Mouse (Mus musculus) hindbrain, embryonic 10.5 days (tissue): ENCODE results near the gene Prkch. TPM values are rescaled to one million over a fixed set of nuclear protein-coding genes. Genes with fewer than 3 reads are reported as not detected.

Source experiments
- DNase-seq: peaks from one replicate; pipeline ENCODE4 v3.0.0-alpha.2; 2017; ENCODE audit warnings: low spot score
- H3K27ac ChIP-seq: fragments of 300-500 bp; sonication (generic); 2 replicates; pipeline ENCODE4 v1.5.1; 2016; ENCODE audit warnings: mild to moderate bottlenecking, moderate library complexity
- H3K27me3 ChIP-seq: fragments of 300-500 bp; sonication (generic); 2 replicates; pipeline ENCODE4 v1.6.1; 2016; ENCODE audit warnings: mild to moderate bottlenecking; ENCODE audit not compliant: poor library complexity, insufficient read depth, severe bottlenecking
- H3K36me3 ChIP-seq: fragments of 300-500 bp; sonication (generic); 2 replicates; pipeline ENCODE4 v1.6.1; 2016; ENCODE audit warnings: mild to moderate bottlenecking, moderate library complexity
- H3K4me1 ChIP-seq: fragments of 300-500 bp; sonication (generic); replicated peaks from 2 replicates; pipeline ENCODE4 v1.6.1; 2016; ENCODE audit warnings: mild to moderate bottlenecking
- H3K4me3 ChIP-seq: fragments of 300-500 bp; sonication (generic); 2 replicates; pipeline ENCODE4 v1.5.1; 2016; ENCODE audit warnings: mild to moderate bottlenecking, moderate library complexity
- H3K9me3 ChIP-seq: fragments of 300-500 bp; sonication (generic); 2 replicates; pipeline ENCODE4 v1.6.1; 2016; ENCODE audit warnings: mild to moderate bottlenecking, moderate library complexity
- WGBS: fragments of 180-500 bp; shearing (Covaris S2); methylation state at CpG from one replicate; pipeline ENCODE4 v1.1.7; 2016; 5-methylcytosine and 5-hydroxymethylcytosine counted together
- polyA plus RNA-seq: library from polyadenylated mRNA; unstranded; fragments of >200 nt; fragmentation: Nextera tagmentation; extraction: Ambion mirVana; gene quantifications from 2 replicates; pipeline ENCODE4 v1.2.1, GENCODE M21; 2016

Prkch gene
- polyA plus RNA-seq, 1 experiment from 2014 or later = 7.9 TPM

DNA sequence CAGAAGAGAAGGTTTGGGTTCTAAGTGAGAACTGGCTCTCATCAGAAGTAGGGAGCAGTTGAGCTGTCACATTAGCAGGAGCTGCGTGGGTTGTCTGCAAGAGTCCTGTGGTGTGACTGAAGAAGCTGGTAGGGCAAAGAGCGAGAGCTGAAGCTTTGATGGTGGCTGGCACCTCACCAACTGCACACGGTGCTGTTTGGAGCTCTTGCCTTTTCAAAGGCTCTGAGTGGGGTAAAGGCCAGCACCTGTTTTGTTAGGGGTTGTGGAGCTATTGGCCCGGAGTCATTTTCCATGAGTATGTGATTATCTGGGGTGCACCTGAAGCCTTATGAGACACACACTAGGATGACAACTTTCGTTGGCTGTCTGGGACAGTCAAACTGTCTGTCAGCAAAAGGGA, 113.8 kb downstream of the Prkch start:
- Histone ChIP-seq H3K4me1 (no peaks in the 10 kb centered on the region), H3K36me3 (no peaks in the 10 kb centered on the region), H3K27me3 (no peaks in the 10 kb centered on the region), H3K9me3 (no peaks in the 10 kb centered on the region), H3K27ac (no peak overlapping the region), H3K4me3 (no peak overlapping the region)
- 89% methylated on average over 5 of the region's 5 CpGs for WGBS
- no peak for DNase-seq

DNA sequence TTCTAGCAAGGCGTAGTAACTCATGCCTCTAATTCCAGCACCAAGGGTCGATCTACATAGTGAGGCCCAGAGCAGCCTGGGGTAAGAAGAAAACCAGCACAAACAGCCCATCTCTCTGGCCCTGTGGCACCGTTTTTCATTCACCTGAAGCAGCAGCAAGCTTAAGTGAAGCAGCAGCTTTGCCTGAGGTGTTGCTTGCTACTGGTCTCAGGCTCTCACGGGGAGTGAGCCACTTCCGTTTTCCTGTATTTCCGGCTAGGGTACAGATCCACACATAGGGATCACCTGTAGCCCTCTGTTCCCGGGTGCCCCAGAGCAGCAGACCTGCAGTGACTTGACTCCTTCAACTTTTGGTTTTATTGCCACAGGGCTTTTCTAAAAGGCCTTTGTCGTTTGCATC, 114.2 kb downstream of the Prkch start:
- no peak overlapping the region for H3K27ac ChIP-seq
- WGBS = 82% methylated on average over 8 of the region's 8 CpGs
- H3K4me3 ChIP-seq = no peak overlapping the region
- no peaks in the 10 kb centered on the region for H3K9me3 ChIP-seq
- no peak for DNase-seq
- H3K4me1 ChIP-seq = no peaks in the 10 kb centered on the region
- no peaks in the 10 kb centered on the region for H3K27me3 ChIP-seq
- no peaks in the 10 kb centered on the region for H3K36me3 ChIP-seq

DNA sequence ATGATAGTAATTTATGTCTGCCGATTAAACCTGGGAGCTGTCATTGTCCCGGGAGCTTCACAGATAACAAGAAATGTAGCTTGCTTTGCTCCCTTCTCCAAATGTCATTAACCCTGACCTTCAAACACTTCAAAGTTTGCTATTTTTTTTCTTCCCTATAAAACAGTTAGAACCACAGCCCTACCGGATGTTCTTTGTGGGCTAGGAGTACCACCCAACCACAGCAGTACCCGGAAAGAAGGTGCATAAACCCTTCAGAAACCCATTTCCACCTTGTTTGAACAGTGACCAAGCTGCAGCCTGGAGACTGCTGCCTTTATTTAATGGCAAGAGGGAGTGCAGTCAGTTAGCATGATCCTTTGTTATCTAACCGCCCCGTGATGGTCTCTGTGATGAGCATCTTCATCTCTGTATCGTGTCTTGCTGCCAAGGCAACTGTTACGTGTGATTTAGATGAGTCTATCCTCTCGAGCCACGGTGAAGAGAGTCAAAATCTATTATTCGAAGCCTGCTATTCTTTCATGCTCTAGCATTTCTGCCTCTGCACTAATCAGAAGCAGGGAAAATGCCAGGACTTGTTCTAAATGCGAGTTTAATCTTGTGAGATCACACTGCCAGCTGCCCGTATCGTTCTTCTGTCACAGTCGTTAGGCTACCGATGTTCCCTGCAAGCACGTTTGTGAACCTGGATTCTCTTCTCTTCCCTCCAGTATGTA, 115.0 kb downstream of the Prkch start:
- H3K4me1 ChIP-seq = no peaks in the 10 kb centered on the region
- no peaks in the 10 kb centered on the region for H3K27me3 ChIP-seq
- H3K27ac ChIP-seq = no peak overlapping the region
- H3K36me3 ChIP-seq = no peaks in the 10 kb centered on the region
- no peak overlapping the region for H3K4me3 ChIP-seq
- WGBS = 88% methylated on average over 17 of the region's 17 CpGs
- H3K9me3 ChIP-seq = no peaks in the 10 kb centered on the region
- DNase-seq = no peak

DNA sequence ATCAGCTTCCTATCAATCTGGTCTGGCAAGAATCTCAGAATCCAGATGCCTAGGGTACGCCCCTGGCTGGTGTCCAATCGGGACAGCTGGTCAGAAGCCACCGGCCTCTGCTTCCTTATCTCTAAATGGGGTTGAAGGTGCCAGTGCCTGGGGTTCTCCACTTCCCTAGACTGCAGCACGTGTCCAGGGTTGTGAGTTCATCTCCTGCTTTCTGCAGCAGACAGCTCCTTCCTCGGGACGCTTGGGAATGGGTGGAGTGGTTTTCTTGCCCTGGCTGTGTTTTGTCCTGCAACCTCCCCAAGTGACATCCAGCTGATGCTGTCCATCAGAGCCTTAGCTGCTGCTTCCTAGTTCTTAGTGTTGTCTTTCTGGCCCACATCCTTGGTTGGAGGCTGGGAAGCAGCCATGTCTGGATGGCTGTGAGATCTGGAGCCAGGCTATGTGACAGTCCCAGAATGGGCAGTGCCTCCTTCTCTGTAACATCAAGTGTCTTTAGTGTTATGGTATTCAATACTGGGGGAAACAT, 116.0 kb downstream of the Prkch start:
- Histone ChIP-seq H3K9me3 (no peaks in the 10 kb centered on the region), H3K27ac (no peak overlapping the region), H3K36me3 (no peaks in the 10 kb centered on the region), H3K27me3 (no peaks in the 10 kb centered on the region), H3K4me1 (no peaks in the 10 kb centered on the region), H3K4me3 (no peak overlapping the region)
- 72% methylated on average over 6 of the region's 6 CpGs for WGBS
- DNase-seq = no peak

DNA sequence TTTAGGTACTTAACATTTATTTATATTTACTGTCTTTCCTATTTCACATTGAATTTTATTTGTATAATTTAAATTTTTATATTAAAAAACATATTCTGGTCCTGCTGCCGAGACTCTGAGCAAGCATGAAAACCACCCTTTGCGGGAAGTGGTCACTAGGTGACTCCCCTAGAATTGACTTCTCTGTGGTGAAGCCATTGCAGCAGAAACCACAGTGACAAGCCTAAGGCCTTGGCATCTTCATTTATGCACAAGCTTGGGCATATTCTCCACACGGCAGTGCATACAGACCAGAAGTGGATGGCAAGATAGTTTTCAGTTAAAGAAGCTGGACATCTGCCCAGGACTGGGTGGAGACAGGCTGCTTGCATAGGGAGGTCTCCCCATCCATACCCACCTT, 117.4 kb downstream of the Prkch start:
- no peak overlapping the region for H3K4me3 ChIP-seq
- no peaks in the 10 kb centered on the region for H3K27me3 ChIP-seq
- no peaks in the 10 kb centered on the region for H3K4me1 ChIP-seq
- H3K36me3 ChIP-seq = no peaks in the 10 kb centered on the region
- WGBS = 88% methylated on average over 3 of the region's 3 CpGs
- H3K9me3 ChIP-seq = no peaks in the 10 kb centered on the region
- DNase-seq = no peak
- no peak overlapping the region for H3K27ac ChIP-seq

DNA sequence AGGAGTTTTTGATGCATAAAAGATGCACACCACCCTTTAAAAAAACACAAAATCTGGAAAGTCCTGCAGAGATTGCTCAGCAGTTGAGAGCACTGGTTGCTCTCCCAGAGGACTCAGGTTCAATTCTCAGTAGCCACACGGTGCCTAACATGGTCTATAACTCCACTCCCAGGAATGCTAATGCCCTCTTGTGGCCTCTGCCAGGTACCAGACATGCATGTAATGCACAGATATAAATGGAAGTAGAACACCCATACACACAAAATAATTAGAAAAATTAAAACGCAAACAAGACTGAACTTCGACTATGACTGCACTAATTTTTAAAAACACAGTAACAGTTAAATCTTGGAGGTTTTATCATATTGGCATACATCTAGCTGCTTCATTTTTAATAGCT, 119.8 kb downstream of the Prkch start:
- Histone ChIP-seq H3K27me3 (no peaks in the 10 kb centered on the region), H3K4me1 (peaks cover 11% of the 10 kb centered on the region), H3K27ac (no peak overlapping the region), H3K4me3 (no peak overlapping the region), H3K36me3 (no peaks in the 10 kb centered on the region), H3K9me3 (no peaks in the 10 kb centered on the region)
- no peak for DNase-seq
- 83% methylated on average over 3 of the region's 3 CpGs for WGBS

DNA sequence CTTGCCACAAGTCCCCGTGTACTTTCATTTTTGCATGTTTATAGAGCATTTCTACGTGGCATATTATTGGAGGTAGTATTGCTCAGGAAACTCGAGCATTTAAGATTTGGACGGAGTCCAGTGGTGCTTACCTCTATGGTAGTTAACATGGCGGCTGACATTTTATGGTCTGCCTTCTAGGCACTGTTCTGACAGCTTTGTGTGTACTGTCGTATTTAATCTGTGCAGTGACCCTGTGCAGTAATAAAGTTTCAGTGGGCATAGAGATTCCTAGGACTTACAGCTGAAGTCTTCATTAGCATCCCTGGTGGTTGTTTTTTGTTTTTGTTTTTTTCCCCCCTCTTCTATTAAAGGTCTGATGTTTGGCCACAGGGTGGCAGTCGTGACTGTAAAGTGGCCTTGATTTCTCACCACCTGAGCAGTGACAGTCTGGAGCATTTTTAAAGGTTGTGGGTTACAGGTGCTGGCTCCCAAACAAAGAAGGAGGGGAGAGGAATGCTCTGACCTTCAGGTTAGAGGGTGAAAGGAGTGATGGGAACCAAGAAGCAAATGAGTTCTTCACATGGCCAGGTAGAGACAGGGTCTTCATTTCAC, 120.6 kb downstream of the Prkch start:
- H3K27ac ChIP-seq = no peak overlapping the region
- 55% methylated on average over 7 of the region's 7 CpGs for WGBS

DNA sequence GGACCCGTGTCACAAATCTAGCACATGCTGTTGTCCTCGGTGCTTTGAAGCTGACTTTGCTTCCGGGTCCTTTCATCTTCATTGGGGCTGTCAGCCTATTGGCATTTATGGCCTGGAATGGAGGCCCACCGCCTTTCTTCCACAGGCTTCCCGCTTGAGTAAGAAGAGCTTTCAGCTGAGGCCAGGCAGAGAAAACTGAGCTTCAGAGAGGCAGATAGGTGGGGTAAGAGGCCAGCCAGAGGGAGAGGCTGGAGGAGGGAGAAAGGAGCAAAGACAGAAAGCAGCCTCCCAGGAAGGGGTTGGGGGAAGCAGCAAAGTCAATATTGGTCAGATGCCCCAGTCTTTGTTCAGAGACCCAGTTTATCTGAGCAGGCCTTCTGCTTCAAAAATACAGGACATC, 123.9 kb downstream of the Prkch start:
- Histone ChIP-seq H3K27ac (peak overlapping the region; percentile 59; the same call in 1 of the 2 replicates), H3K27me3 (peaks cover 3% of the 10 kb centered on the region; the same call in 1 of the 2 replicates), H3K4me1 (peaks cover 20% of the 10 kb centered on the region), H3K4me3 (no peak overlapping the region), H3K36me3 (no peaks in the 10 kb centered on the region), H3K9me3 (no peaks in the 10 kb centered on the region)
- no peak for DNase-seq
- WGBS = 65% methylated on average over 5 of the region's 5 CpGs

More for the DNA sequence above, 120.6 kb downstream of the Prkch start:
- no peaks in the 10 kb centered on the region for H3K9me3 ChIP-seq
- H3K4me1 ChIP-seq = peaks cover 11% of the 10 kb centered on the region
- H3K4me3 ChIP-seq = no peak overlapping the region
- no peaks in the 10 kb centered on the region for H3K36me3 ChIP-seq
- peak; percentile 32 for DNase-seq
- H3K27me3 ChIP-seq = no peaks in the 10 kb centered on the region

DNA sequence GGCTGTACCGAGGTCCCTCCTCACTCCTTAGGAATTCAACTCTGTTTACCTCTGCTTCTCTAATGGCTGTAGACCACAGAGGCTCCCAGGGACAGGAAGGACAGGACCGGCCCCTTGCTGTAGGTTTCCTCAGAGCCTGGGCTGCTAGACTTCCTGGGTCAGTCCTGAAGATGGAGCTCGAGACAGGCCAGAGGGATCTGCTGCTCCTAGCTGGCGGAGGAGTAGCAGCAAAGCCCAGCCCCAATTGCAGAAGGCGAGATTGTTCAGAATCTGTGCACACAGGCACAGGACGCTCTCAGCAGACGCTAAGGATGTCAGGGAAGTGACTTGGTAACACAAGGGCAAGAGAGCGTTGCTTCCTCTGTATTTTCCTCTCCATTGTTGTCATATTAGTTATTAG, 124.3 kb downstream of the Prkch start:
- H3K27ac ChIP-seq = peak overlapping the region; percentile 59; the same call in 1 of the 2 replicates
- no peak overlapping the region for H3K4me3 ChIP-seq
- H3K4me1 ChIP-seq = peaks cover 20% of the 10 kb centered on the region
- peak; percentile 57 for DNase-seq
- WGBS = 40% methylated on average over 8 of the region's 8 CpGs
- no peaks in the 10 kb centered on the region for H3K36me3 ChIP-seq
- peaks cover 3% of the 10 kb centered on the region; the same call in 1 of the 2 replicates for H3K27me3 ChIP-seq
- no peaks in the 10 kb centered on the region for H3K9me3 ChIP-seq

DNA sequence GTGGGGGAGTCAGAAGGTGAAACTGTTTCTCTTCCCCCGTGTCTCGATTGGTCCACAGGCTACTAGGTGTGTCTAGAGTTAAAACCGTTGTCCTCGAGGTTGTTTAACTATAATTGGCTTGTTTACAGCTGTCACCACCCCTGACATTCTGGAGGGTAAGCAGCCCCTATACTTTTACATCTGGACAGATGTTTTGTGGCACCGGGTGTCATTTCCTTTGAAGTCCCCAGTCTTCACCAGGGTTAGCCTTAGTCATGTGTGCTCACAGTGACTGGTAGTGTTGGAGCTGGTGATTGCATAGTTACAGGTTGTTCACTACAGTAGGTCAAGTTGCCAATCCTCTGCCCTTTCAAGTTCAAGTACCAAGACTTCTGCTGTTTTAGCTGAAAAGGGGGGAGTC, 126.2 kb downstream of the Prkch start:
- H3K36me3 ChIP-seq = no peaks in the 10 kb centered on the region
- H3K9me3 ChIP-seq = no peaks in the 10 kb centered on the region
- H3K4me3 ChIP-seq = no peak overlapping the region
- H3K4me1 ChIP-seq = peaks cover 20% of the 10 kb centered on the region
- H3K27ac ChIP-seq = no peak overlapping the region
- no peak for DNase-seq
- 88% methylated on average over 5 of the region's 5 CpGs for WGBS
- peaks cover 3% of the 10 kb centered on the region; the same call in 1 of the 2 replicates for H3K27me3 ChIP-seq

DNA sequence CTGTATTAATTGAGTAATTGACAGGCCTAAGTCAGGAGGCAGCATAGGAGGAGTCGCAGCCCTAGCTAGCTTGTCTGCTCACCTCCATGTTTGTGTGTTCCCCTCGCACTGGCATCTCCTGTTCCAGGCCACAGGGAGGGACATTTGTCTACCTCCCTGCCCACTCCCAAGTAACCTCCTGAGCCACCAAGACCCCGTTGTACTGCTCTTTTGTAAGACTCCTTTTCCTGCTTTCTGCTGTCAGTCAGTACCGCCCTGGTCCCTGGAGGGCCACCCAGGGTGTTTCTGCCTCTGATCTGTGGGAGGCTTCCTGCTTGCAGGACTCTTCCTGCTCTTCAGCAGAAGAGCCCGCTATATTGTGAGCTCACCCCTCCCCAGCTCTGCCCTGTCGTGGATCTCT, 127.5 kb downstream of the Prkch start:
- Histone ChIP-seq H3K4me3 (no peak overlapping the region), H3K9me3 (no peaks in the 10 kb centered on the region), H3K27me3 (peaks cover 3% of the 10 kb centered on the region; the same call in 1 of the 2 replicates), H3K36me3 (no peaks in the 10 kb centered on the region), H3K4me1 (peaks cover 20% of the 10 kb centered on the region), H3K27ac (no peak overlapping the region)
- 36% methylated on average over 6 of the region's 6 CpGs for WGBS
- no peak for DNase-seq

DNA sequence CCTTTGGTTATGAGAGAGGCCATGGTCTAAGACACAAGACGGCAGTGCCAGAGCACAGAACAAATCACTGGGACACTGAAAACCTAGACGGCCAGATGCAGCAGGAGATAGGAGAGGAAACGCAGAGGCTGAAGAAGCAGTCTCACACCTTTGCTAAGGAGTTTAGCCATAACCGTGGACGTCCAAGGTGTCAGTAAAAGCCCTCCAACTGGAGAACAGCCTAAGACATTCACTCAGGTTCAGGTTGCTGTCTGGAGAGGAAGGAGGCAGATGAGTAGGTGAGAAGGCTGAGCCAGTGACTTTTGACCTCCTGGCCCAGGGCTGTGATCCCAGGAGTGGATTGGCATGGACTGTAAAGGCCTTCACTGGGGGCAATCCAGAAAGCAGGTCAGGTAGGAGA, 130.0 kb downstream of the Prkch start:
- Histone ChIP-seq H3K27me3 (peaks cover 3% of the 10 kb centered on the region; the same call in 1 of the 2 replicates), H3K36me3 (no peaks in the 10 kb centered on the region), H3K4me1 (peaks cover 9% of the 10 kb centered on the region), H3K9me3 (no peaks in the 10 kb centered on the region), H3K27ac (no peak overlapping the region), H3K4me3 (no peak overlapping the region)
- 94% methylated on average over 5 of the region's 5 CpGs for WGBS
- no peak for DNase-seq

DNA sequence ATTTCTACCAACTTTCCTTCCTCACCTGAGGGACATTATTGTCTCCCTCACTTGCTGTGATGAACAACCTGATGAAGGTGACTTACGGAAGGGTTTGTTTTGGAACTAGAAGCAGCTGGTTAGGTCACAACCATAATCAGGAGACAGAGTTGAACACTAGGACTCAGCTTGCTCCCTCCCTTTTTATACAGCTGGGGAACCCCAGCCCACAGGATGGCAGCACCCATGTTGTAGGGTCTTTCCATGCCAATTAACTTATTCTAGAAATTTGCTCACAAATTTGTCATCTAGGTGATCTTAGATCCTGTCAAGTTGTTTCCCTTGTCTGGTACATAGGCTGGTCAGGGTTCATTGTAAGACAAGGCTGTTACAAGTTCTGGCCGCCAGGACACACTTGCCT, 130.7 kb downstream of the Prkch start:
- 93% methylated on average over 2 of the region's 2 CpGs for WGBS
- Histone ChIP-seq H3K4me3 (no peak overlapping the region), H3K4me1 (peaks cover 9% of the 10 kb centered on the region), H3K9me3 (no peaks in the 10 kb centered on the region), H3K27ac (no peak overlapping the region), H3K27me3 (peaks cover 3% of the 10 kb centered on the region; the same call in 1 of the 2 replicates), H3K36me3 (no peaks in the 10 kb centered on the region)
- no peak for DNase-seq
